ENCODE assay signal across 17 mouse cellular contexts in the genomic region with DNA sequence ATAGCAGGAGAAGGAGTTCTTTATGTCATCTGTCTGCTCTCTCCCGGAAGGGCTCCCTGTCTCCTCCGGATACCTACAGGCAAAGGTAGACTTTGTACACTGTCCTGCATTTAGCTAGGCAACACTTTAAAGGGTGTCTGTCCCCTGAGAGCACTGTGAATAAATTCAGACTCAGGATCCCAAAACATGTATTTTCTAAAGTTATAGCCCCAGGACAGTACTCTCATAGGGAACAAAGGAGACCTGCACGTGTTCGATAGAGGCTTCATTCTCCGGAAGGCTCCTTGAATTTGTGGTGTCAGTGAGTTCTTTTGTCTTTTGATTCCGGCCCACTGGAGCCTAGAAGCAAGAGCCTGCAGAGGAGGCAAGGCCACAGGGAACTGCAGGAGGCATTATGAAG.
DNase-seq lines count a peak whose midpoint lies in the region; ATAC-seq lines count a peak whose summit lies in the region.
"Had no signal": no experiment of that assay in that cellular context is flagged by ENCODE, and none has a peak within 500 bp of the region (broad histone marks: within the 10 kb centered on the region; RNA-seq: fewer than 3 reads in every experiment).

No protein-coding gene starts in this region.

- H3K4me1 ChIP-seq in forebrain, embryonic 16.5 days (replicated peaks; ENCODE audit: control insufficient read depth, insufficient read depth, low read length) = 0 out of 2 replicates have a peak, but pooled peaks cover 4% of the 10 kb centered on the region
- H3K4me1 ChIP-seq in forebrain, embryonic 14.5 days (ENCODE audit: control insufficient read depth, insufficient read depth, low read length) = peaks cover 7% of the 10 kb centered on the region; the same call in 1 of the 2 replicates
- peaks cover 7% of the 10 kb centered on the region for H3K4me1 ChIP-seq in hindbrain, embryonic 16.5 days (ENCODE audit: control insufficient read depth, insufficient read depth, low read depth, low read length)
- H3K4me1 ChIP-seq in neural tube, embryonic 12.5 days = peaks cover 8% of the 10 kb centered on the region
- peaks cover 3% of the 10 kb centered on the region; the same call in 1 of the 2 replicates for H3K4me1 ChIP-seq in heart, embryonic 12.5 days (replicated peaks)
- H3K4me1 ChIP-seq: embryonic facial prominence, embryonic 12.5 days; limb, embryonic 15.5 days had no signal

- H3K9ac ChIP-seq in forebrain, embryonic 16.5 days (replicated peaks; ENCODE audit: low read depth, low read length) = no peak overlapping the region
- no peak overlapping the region for H3K9ac ChIP-seq in forebrain, embryonic 14.5 days (ENCODE audit: low read length)
- peak overlapping the region; percentile 14 for H3K9ac ChIP-seq in hindbrain, embryonic 16.5 days (ENCODE audit: low read depth, low read length)
- no peak overlapping the region for H3K9ac ChIP-seq in neural tube, embryonic 12.5 days
- H3K9ac ChIP-seq in heart, embryonic 12.5 days = no peak overlapping the region
- H3K9ac ChIP-seq: embryonic facial prominence, embryonic 12.5 days; limb, embryonic 15.5 days; liver, postnatal 0 days had no signal

- ATAC-seq in forebrain, embryonic 16.5 days = 0 out of 2 replicates have a peak, but pooled peaks have one; percentile 4
- ATAC-seq in forebrain, embryonic 14.5 days = no peak
- 0 out of 2 replicates have a peak, but pooled peaks have one; percentile 3 for ATAC-seq in common myeloid progenitor, adult 5-6 weeks (replicated peaks; ENCODE audit: low read depth, poor library complexity, severe bottlenecking)
- ATAC-seq in hindbrain, embryonic 16.5 days = peak; percentile 14
- no peak for ATAC-seq in neural tube, embryonic 12.5 days (ENCODE audit: low FRiP score, low read depth)
- ATAC-seq in heart, embryonic 12.5 days (ENCODE audit: insufficient number of reproducible peaks, low FRiP score) = no peak
- ATAC-seq: liver, postnatal 0 days had no signal

- DNase-seq in forebrain, embryonic 14.5 days (ENCODE audit: low spot score) = no peak
- DNase-seq in layer of hippocampus, adult 9-10 months (ENCODE audit: low spot score) = no peak
- DNase-seq: adrenal gland, postnatal 25 days; cerebellum, adult 2 months; kidney, adult 8-10 months; kidney, postnatal 36 days; liver, postnatal 0 days; lung, postnatal 14 days; thymus, postnatal 25 days had no signal

- H3K9me3 ChIP-seq in forebrain, embryonic 16.5 days (ENCODE audit: control insufficient read depth, low read length) = no peaks in the 10 kb centered on the region
- H3K9me3 ChIP-seq in forebrain, embryonic 14.5 days (replicated peaks; ENCODE audit: control insufficient read depth, low read length) = no peaks in the 10 kb centered on the region
- no peaks in the 10 kb centered on the region for H3K9me3 ChIP-seq in hindbrain, embryonic 16.5 days (ENCODE audit: control insufficient read depth, low read length)
- H3K9me3 ChIP-seq in neural tube, embryonic 12.5 days = no peaks in the 10 kb centered on the region
- H3K9me3 ChIP-seq in heart, embryonic 12.5 days (replicated peaks) = no peaks in the 10 kb centered on the region
- H3K9me3 ChIP-seq: embryonic facial prominence, embryonic 12.5 days; limb, embryonic 15.5 days had no signal

- H3K4me2 ChIP-seq in forebrain, embryonic 16.5 days (ENCODE audit: low read length) = no peak overlapping the region
- H3K4me2 ChIP-seq in forebrain, embryonic 14.5 days (ENCODE audit: low read length) = no peak overlapping the region
- H3K4me2 ChIP-seq in hindbrain, embryonic 16.5 days (ENCODE audit: low read length) = no peak overlapping the region
- H3K4me2 ChIP-seq in neural tube, embryonic 12.5 days (replicated peaks) = no peak overlapping the region
- no peak overlapping the region for H3K4me2 ChIP-seq in heart, embryonic 12.5 days
- H3K4me2 ChIP-seq: embryonic facial prominence, embryonic 12.5 days; limb, embryonic 15.5 days had no signal

- no peak overlapping the region for H3K4me3 ChIP-seq in forebrain, embryonic 16.5 days (replicated peaks; ENCODE audit: low read length)
- no peak overlapping the region for H3K4me3 ChIP-seq in forebrain, embryonic 14.5 days (ENCODE audit: low read depth, low read length)
- no peak overlapping the region for H3K4me3 ChIP-seq in hindbrain, embryonic 16.5 days (ENCODE audit: low read length)
- H3K4me3 ChIP-seq in neural tube, embryonic 12.5 days = no peak overlapping the region
- no peak overlapping the region for H3K4me3 ChIP-seq in heart, embryonic 12.5 days
- H3K4me3 ChIP-seq: embryonic facial prominence, embryonic 12.5 days; limb, embryonic 15.5 days had no signal

- 42% methylated on average over 6 of the region's 6 CpGs for WGBS in forebrain, embryonic 16.5 days
- WGBS in forebrain, embryonic 14.5 days = 44% methylated on average over 6 of the region's 6 CpGs
- WGBS in hindbrain, embryonic 16.5 days = 16% methylated on average over 6 of the region's 6 CpGs
- 48% methylated on average over 6 of the region's 6 CpGs for WGBS in neural tube, embryonic 12.5 days
- 84% methylated on average over 6 of the region's 6 CpGs for WGBS in heart, embryonic 12.5 days

- H3K27me3 ChIP-seq in forebrain, embryonic 16.5 days (replicated peaks; ENCODE audit: control insufficient read depth, insufficient read depth, low read length) = no peaks in the 10 kb centered on the region
- H3K27me3 ChIP-seq in forebrain, embryonic 14.5 days (replicated peaks; ENCODE audit: control insufficient read depth, insufficient read depth, low read length) = no peaks in the 10 kb centered on the region
- no peaks in the 10 kb centered on the region for H3K27me3 ChIP-seq in hindbrain, embryonic 16.5 days (replicated peaks; ENCODE audit: control insufficient read depth, insufficient read depth, low read length)
- no peaks in the 10 kb centered on the region for H3K27me3 ChIP-seq in neural tube, embryonic 12.5 days (replicated peaks)
- H3K27me3 ChIP-seq in heart, embryonic 12.5 days (replicated peaks) = no peaks in the 10 kb centered on the region
- H3K27me3 ChIP-seq: CH12.LX; embryonic facial prominence, embryonic 12.5 days; limb, embryonic 15.5 days had no signal

- no peaks in the 10 kb centered on the region for H3K36me3 ChIP-seq in forebrain, embryonic 16.5 days (ENCODE audit: control insufficient read depth, insufficient read depth)
- H3K36me3 ChIP-seq in forebrain, embryonic 14.5 days (ENCODE audit: control insufficient read depth, insufficient read depth, low read length) = no peaks in the 10 kb centered on the region
- H3K36me3 ChIP-seq in hindbrain, embryonic 16.5 days (ENCODE audit: control insufficient read depth, insufficient read depth, low read length) = no peaks in the 10 kb centered on the region
- H3K36me3 ChIP-seq in neural tube, embryonic 12.5 days = no peaks in the 10 kb centered on the region
- no peaks in the 10 kb centered on the region for H3K36me3 ChIP-seq in heart, embryonic 12.5 days
- H3K36me3 ChIP-seq: embryonic facial prominence, embryonic 12.5 days; limb, embryonic 15.5 days had no signal

- no peak overlapping the region for H3K27ac ChIP-seq in forebrain, embryonic 16.5 days (ENCODE audit: low read length)
- H3K27ac ChIP-seq in forebrain, embryonic 14.5 days (ENCODE audit: low read depth, low read length) = no peak overlapping the region
- peak overlapping the region; percentile 17; the same call in 1 of the 2 replicates for H3K27ac ChIP-seq in hindbrain, embryonic 16.5 days (ENCODE audit: low read depth, low read length)
- H3K27ac ChIP-seq in neural tube, embryonic 12.5 days = peak overlapping the region; percentile 47; the same call in 1 of the 2 replicates
- H3K27ac ChIP-seq in heart, embryonic 12.5 days (ENCODE audit: poor library complexity, severe bottlenecking) = no peak overlapping the region
- H3K27ac ChIP-seq: embryonic facial prominence, embryonic 12.5 days; limb, embryonic 15.5 days had no signal

Comparison
In these comparisons a context has a peak if more than half of its experiments do, and no peak if none do; other contexts are left out.
1. ATAC-seq: peak in forebrain, embryonic 16.5 days (single experiment), common myeloid progenitor, adult 5-6 weeks (single experiment) and hindbrain, embryonic 16.5 days (single experiment); none in forebrain, embryonic 14.5 days (single experiment), neural tube, embryonic 12.5 days (single experiment) and heart, embryonic 12.5 days (single experiment).
2. H3K27ac ChIP-seq: peak in hindbrain, embryonic 16.5 days (single experiment) and neural tube, embryonic 12.5 days (single experiment); none in forebrain, embryonic 16.5 days (single experiment), forebrain, embryonic 14.5 days (single experiment) and heart, embryonic 12.5 days (single experiment).